19 mouse cellular contexts compared by ENCODE assay signal in the genomic region with DNA sequence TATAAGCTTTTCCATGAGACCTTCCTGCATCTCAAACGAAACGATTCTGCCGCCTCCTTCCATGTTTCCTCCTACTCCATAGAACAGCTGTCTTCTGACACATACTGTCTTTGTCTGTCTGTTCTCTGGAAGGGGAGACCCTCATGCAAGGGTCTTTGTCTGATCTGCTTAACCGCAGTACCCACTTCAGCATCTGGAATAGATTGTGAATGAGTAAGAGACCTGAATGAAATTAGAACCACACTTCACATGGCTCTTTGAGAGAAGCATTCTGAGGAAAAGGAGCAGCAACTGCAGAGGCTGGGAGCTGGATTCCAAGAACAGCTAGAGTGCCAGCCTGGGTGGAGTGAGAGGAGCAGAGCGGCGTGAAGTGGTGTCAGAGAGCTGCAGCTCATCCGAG. TPM values are rescaled to one million over a fixed set of nuclear protein-coding genes. Genes with fewer than 3 reads are reported as not detected.
DNase-seq lines count a peak whose midpoint lies in the region; ATAC-seq lines count a peak whose summit lies in the region.
"Had no signal": no experiment of that assay in that cellular context is flagged by ENCODE, and none has a peak within 500 bp of the region (broad histone marks: within the 10 kb centered on the region; RNA-seq: fewer than 3 reads in every experiment).

No protein-coding gene starts in this region.

- 48% methylated on average over 7 of the region's 7 CpGs for WGBS in embryonic facial prominence, embryonic 12.5 days

- H3K4me2 ChIP-seq in embryonic facial prominence, embryonic 12.5 days (replicated peaks) = no peak overlapping the region
- H3K4me2 ChIP-seq: forebrain, embryonic 15.5 days; hindbrain, embryonic 12.5 days had no signal

- no peak overlapping the region for H3K4me3 ChIP-seq in embryonic facial prominence, embryonic 12.5 days
- H3K4me3 ChIP-seq: forebrain, embryonic 15.5 days; hindbrain, embryonic 12.5 days had no signal

- no peaks in the 10 kb centered on the region for H3K27me3 ChIP-seq in embryonic facial prominence, embryonic 12.5 days
- H3K27me3 ChIP-seq: forebrain, embryonic 15.5 days; hindbrain, embryonic 12.5 days had no signal

- no peak overlapping the region for H3K9ac ChIP-seq in embryonic facial prominence, embryonic 12.5 days
- H3K9ac ChIP-seq: forebrain, embryonic 15.5 days; hindbrain, embryonic 12.5 days had no signal

- peaks cover 3% of the 10 kb centered on the region; the same call in 1 of the 2 replicates for H3K4me1 ChIP-seq in embryonic facial prominence, embryonic 12.5 days
- H3K4me1 ChIP-seq: forebrain, embryonic 15.5 days; hindbrain, embryonic 12.5 days had no signal

- ATAC-seq in embryonic facial prominence, embryonic 12.5 days (ENCODE audit: insufficient number of reproducible peaks, insufficient read depth, low FRiP score, low TSS enrichment) = 0 out of 2 replicates have a peak, but pooled peaks have one; percentile 52
- ATAC-seq: forebrain, embryonic 15.5 days; hindbrain, embryonic 16.5 days; inflammation-experienced regulatory T-cells, adult 6 months; intestine, postnatal 0 days had no signal

- peak overlapping the region; percentile 80 for H3K27ac ChIP-seq in embryonic facial prominence, embryonic 12.5 days
- H3K27ac ChIP-seq: forebrain, embryonic 15.5 days; hindbrain, embryonic 12.5 days had no signal

- peak; percentile 14 for DNase-seq in embryo, embryonic 10 days (ENCODE audit: low spot score)
- no peak for DNase-seq in embryo, embryonic 9.5 days (ENCODE audit: extremely low spot score)
- DNase-seq in embryo, embryonic 10.5 days (ENCODE audit: low spot score) = peak; percentile 9
- peak; percentile 32 for DNase-seq in forelimb bud, embryonic 11.5 days (ENCODE audit: low read depth, low spot score)
- DNase-seq in kidney, adult 18-20 months = no peak
- DNase-seq in B cell, adult 2 months = no peak
- no peak for DNase-seq in cerebellum, postnatal 25 days
- DNase-seq: adrenal gland, postnatal 14 days; cerebellum, adult 18-20 months; cerebellum, adult 9-11 months; gastrocnemius, postnatal 36 days; heart, postnatal 10 days; heart, postnatal 4 days had no signal

- H3K36me3 ChIP-seq in embryonic facial prominence, embryonic 12.5 days = peaks cover 77% of the 10 kb centered on the region

- H3K9me3 ChIP-seq in embryonic facial prominence, embryonic 12.5 days = no peaks in the 10 kb centered on the region
- H3K9me3 ChIP-seq: forebrain, embryonic 15.5 days; hindbrain, embryonic 12.5 days had no signal

RNA-seq across cellular contexts. Expression of a gene that starts 40.2 kb away (rescaled TPM):
- polyA plus RNA-seq in embryonic facial prominence, embryonic 12.5 days (2016; fragmentation: Nextera tagmentation; extraction: Ambion mirVana) = 31.8 and 34.2 TPM in 2 replicates

Comparison
In these comparisons a context has a peak if more than half of its experiments do, and no peak if none do; other contexts are left out.
1. DNase-seq: peak in embryo, embryonic 10 days (single experiment), embryo, embryonic 10.5 days (single experiment) and forelimb bud, embryonic 11.5 days (single experiment); none in embryo, embryonic 9.5 days (single experiment), kidney, adult 18-20 months (single experiment), B cell, adult 2 months (0 of 2) and cerebellum, postnatal 25 days (0 of 2).